Mouse (Mus musculus) adrenal gland, postnatal 25 days (tissue): ENCODE data around the gene Icosl. TPM values are rescaled to one million over a fixed set of nuclear protein-coding genes. Genes with fewer than 3 reads are reported as not detected.
"Not testable (repeated sequence)": the region's sequence is repeated elsewhere in the genome, so short reads cannot be mapped to it uniquely, and the experiment has no call there.

Source experiments
- DNase-seq: peaks from one replicate; pipeline ENCODE4 v3.0.0; 2021; ENCODE audit warnings: mixed read lengths
- total RNA-seq: library from RNA; stranded (reverse); gene quantifications from 2 replicates; pipeline ENCODE4 v1.2.3, GENCODE M21; 2021

Icosl gene
- total RNA-seq, 1 experiment from 2014 or later = 36.0 TPM

GRCm38 (mm10) chr10:78115153-78115552 is 46.1 kb downstream of the Icosl start:
- DNase-seq = no peak

GRCm38 (mm10) chr10:78119422-78119821 is 50.3 kb downstream of the Icosl start:
- no peak for DNase-seq

- not testable (repeated sequence) for DNase-seq
These were observed 55.0 kb downstream of the Icosl start for GRCm38 (mm10) chr10:78124137-78124536.

- not testable (repeated sequence) for DNase-seq
These were observed 56.0 kb downstream of the Icosl start for GRCm38 (mm10) chr10:78125061-78125460.

- no peak for DNase-seq
These were observed 57.2 kb downstream of the Icosl start for GRCm38 (mm10) chr10:78126311-78126710.

GRCm38 (mm10) chr10:78127046-78127870 is 58.2 kb downstream of the Icosl start:
- DNase-seq = no peak

GRCm38 (mm10) chr10:78127931-78128330 is 58.8 kb downstream of the Icosl start:
- no peak for DNase-seq

GRCm38 (mm10) chr10:78128647-78129046 is 59.5 kb downstream of the Icosl start:
- DNase-seq = no peak

GRCm38 (mm10) chr10:78129423-78129822 is 60.3 kb downstream of the Icosl start:
- peak; percentile 37 for DNase-seq

GRCm38 (mm10) chr10:78129998-78130397 is 60.9 kb downstream of the Icosl start:
- DNase-seq = no peak

Other genes starting within 250 kb of the Icosl start
- gene Krtap10-4, start 242.2 kb upstream of the Icosl start, total RNA-seq = not detected in 2 replicates
- not detected in 2 replicates for gene Krtap10-10, start 233.4 kb upstream of the Icosl start, total RNA-seq
- gene Gm36176, start 222.5 kb upstream of the Icosl start, total RNA-seq = not detected in 2 replicates
- not detected in 2 replicates for gene Gm10318, start 216.4 kb upstream of the Icosl start, total RNA-seq
- not detected in 2 replicates for gene Gm3285, start 207.3 kb upstream of the Icosl start, total RNA-seq
- gene Lrrc3, start 166.8 kb upstream of the Icosl start, total RNA-seq = 5.5 and 8.0 TPM in 2 replicates
- gene Trpm2, start 98.7 kb upstream of the Icosl start, total RNA-seq = 1.2 and 2.7 TPM in 2 replicates
- 18.5 and 22.1 TPM in 2 replicates for gene 1810043G02Rik, start 90.8 kb upstream of the Icosl start, total RNA-seq
- 91.4 and 96.0 TPM in 2 replicates for gene Pfkl, start 59.2 kb upstream of the Icosl start, total RNA-seq
- 30.7 and 36.2 TPM in 2 replicates for gene Dnmt3l, start 27.4 kb upstream of the Icosl start, total RNA-seq
- gene Aire, start 25.7 kb upstream of the Icosl start, total RNA-seq = not detected in 2 replicates
- 235 and 247 TPM in 2 replicates for gene D10Jhu81e, start 100.5 kb downstream of the Icosl start, total RNA-seq
- 17.8 and 17.9 TPM in 2 replicates for gene Pwp2, start 115.8 kb downstream of the Icosl start, total RNA-seq
- 53.0 and 56.6 TPM in 2 replicates for gene Trappc10, start 175.3 kb downstream of the Icosl start, total RNA-seq